Mouse (Mus musculus) CH12.LX (cell line): ENCODE data around the gene Msi2.

ENCODE experiments used
- CTCF ChIP-seq, 2 experiments: IDR thresholded peaks in 1 of 2; conservative IDR thresholded peaks in 1 of 2; 2 replicates each; pipeline ENCODE4 v1.5.1; 2011 to 2012; ENCODE audit warnings: low read depth in 2 of 2, low read length in 2 of 2, improper control_type of control experiment in 1 of 2, inconsistent platforms in 1 of 2, mild to moderate bottlenecking in 1 of 2, moderate library complexity in 1 of 2
- POLR2A ChIP-seq: IDR thresholded peaks from 2 replicates; pipeline ENCODE4 v1.6.1; 2011; ENCODE audit warnings: low read depth, mild to moderate bottlenecking, improper control_type of control experiment, low read length
- ZC3H11A ChIP-seq: IDR thresholded peaks from 2 replicates; pipeline ENCODE4 v1.6.1; 2012; ENCODE audit warnings: low read depth, mild to moderate bottlenecking, inconsistent platforms, low read length, improper control_type of control experiment

DNA sequence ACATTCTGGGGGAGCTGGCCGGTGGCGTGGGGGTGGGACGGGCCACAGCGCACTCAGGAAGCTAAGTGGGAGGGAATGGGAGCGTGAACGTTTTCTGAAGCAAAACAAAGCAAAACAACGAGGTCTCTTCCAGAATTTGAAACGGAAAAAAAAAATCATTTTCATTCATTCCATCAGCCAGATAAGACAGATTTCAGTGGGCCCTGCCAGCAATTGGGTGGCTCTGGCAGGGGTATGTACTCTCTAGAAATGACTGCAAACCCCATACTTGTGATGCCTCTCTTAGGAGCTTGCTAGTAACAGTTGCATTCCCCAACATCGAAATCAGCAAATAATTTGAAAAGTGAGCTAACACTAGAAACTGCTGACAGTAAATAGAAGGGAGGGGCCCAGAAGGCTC lies 335.9 kb downstream of the Msi2 start:
- TF ChIP-seq ZC3H11A: no peak
- no peak for TF ChIP-seq POLR2A
- TF ChIP-seq CTCF (conservative IDR thresholded peaks at IDR 0.05 in 1 of 2, IDR thresholded peaks at IDR 0.05 in 1 of 2; ENCODE audit: low read depth in 2 of 2, low read length in 2 of 2): no peak
